Mouse (Mus musculus): ENCODE data around the gene Palld. TPM values are rescaled to one million over a fixed set of nuclear protein-coding genes. Genes with fewer than 3 reads are reported as not detected.
A peak's percentile ranks its signal among the peaks of the same experiment; 100 is the strongest.

Palld gene
- polyA plus RNA-seq, 1 experiment = 13.4 TPM

DNA sequence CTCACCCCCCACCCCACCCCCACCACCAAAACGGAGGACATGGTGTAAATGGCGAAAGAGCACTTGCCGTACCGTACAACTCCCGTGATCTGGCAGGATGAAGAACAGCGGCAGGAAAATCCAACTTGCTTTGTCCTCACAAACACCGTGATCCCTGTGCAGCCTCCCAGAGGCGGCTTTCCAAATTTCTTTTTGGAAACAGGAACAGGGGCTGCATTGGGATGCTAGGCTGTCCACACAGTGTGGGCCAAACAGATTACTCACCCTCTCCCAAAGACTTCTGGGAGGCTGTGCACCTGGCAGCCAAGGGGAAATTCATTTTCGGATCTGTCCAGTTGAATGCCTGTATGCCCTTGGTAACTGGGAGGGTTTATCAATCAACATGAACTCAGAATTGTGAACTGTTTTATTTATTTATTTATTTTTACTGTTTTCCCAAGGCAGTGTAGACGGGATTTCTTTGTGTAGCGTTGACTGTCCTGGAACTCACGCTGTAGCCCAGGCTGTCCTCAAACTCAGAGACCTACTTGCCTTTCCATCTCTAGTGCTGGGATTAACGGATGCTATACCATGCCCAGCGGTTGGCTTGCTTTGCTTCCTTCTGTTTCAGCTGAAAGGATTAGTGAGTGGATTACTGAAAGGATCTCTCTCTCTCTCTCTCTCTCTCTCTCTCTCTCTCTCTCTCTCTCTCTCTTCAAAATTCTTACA, 422.1 kb downstream of the Palld start:
- WGBS = 92% methylated on average over 14 of the region's 14 CpGs
- no peak for TF ChIP-seq POLR2A (IDR thresholded peaks at IDR 0.05; ENCODE audit: low read depth, low read length)
- TF ChIP-seq CTCF (IDR thresholded peaks at IDR 0.05; ENCODE audit: extremely low read depth, insufficient read depth, insufficient read length, insufficient replicate concordance) = no peak
- Histone ChIP-seq H3K27me3 (ENCODE audit: control insufficient read depth, insufficient read depth, low read length) (no peaks in the 10 kb centered on the region), H3K36me3 (ENCODE audit: control insufficient read depth, insufficient read depth, low read length) (no peaks in the 10 kb centered on the region), H3K4me1 (ENCODE audit: control insufficient read depth, insufficient read depth, insufficient read length) (no peaks in the 10 kb centered on the region), H3K27ac (ENCODE audit: insufficient read depth, low read length) (no peak overlapping the region), H3K4me3 (ENCODE audit: extremely low read depth, insufficient read depth, insufficient read length) (no peak overlapping the region)
- DNase-seq (ENCODE audit: low read depth in 1 of 2, low spot score in 2 of 2) = no peak

DNA sequence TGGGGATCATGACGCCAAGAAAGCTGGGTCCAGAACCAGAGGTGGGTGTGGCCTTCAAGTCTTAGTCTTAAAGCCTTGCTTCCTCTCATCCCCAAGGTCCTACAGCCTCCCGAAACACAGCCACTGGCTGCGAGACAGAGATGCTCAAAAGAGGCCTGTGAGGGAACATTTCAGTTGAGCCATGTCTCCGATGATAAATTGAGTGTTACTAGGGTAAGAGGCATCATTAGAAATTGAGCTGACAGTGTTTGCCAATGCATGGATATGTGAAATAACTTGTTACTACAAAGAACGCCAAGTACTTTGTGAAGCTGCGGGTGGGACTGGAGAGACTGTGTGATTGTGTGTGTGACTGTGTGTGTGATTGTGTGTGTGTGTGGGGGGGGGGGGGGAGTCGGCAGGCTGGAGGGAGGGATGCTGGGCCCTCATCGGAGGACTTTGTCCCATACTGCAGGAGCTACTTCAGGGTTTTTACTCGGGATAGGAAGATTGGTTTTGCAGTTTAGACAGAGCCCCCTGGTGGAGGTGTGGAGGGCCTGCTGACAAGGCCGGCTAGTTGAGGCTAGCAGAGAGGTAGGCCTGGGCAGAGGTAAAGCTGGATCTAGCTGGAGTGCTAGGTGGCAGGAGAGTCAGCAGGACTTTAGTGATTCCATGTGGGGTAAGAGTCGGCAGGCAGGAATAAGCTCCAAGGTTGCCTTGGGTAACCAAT, 422.8 kb downstream of the Palld start:
- Histone ChIP-seq H3K27me3 (ENCODE audit: control insufficient read depth, insufficient read depth, low read length) (no peaks in the 10 kb centered on the region), H3K27ac (ENCODE audit: insufficient read depth, low read length) (no peak overlapping the region), H3K36me3 (ENCODE audit: control insufficient read depth, insufficient read depth, low read length) (no peaks in the 10 kb centered on the region), H3K4me3 (ENCODE audit: extremely low read depth, insufficient read depth, insufficient read length) (no peak overlapping the region), H3K4me1 (ENCODE audit: control insufficient read depth, insufficient read depth, insufficient read length) (no peaks in the 10 kb centered on the region)
- TF ChIP-seq POLR2A (IDR thresholded peaks at IDR 0.05; ENCODE audit: low read depth, low read length) (no peak), CTCF (IDR thresholded peaks at IDR 0.05; ENCODE audit: extremely low read depth, insufficient read depth, insufficient read length, insufficient replicate concordance) (peak; percentile 50; the same call in 1 of the 2 replicates)
- DNase-seq (ENCODE audit: low read depth in 1 of 2, low spot score in 2 of 2) = peak in 1 of 2 experiments; percentile 30
- 54% methylated on average over 11 of the region's 11 CpGs for WGBS

DNA sequence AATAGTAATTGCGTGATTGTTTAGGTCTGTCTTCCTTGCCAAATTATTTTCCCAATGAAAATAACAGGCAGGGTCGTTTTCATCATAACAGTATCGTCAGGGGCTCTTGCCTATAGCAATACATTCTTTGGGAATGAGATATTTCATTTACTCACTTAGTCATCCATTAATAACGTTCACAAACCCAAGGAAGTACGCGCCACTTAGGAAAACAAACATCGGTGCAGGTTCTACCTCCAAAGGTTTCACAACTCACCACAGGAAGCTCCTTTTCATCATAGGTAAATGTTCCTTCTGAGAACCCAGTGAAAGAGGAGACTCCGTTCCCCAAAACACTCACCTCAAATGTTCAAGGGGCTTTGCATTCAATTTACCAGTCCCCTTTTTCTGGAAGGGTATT, 423.7 kb downstream of the Palld start:
- no peak overlapping the region for H3K4me3 ChIP-seq (ENCODE audit: extremely low read depth, insufficient read depth, insufficient read length)
- no peaks in the 10 kb centered on the region for H3K27me3 ChIP-seq (ENCODE audit: control insufficient read depth, insufficient read depth, low read length)
- H3K27ac ChIP-seq (ENCODE audit: insufficient read depth, low read length) = no peak overlapping the region
- TF ChIP-seq CTCF (IDR thresholded peaks at IDR 0.05; ENCODE audit: extremely low read depth, insufficient read depth, insufficient read length, insufficient replicate concordance) (no peak), POLR2A (IDR thresholded peaks at IDR 0.05; ENCODE audit: low read depth, low read length) (no peak)
- no peaks in the 10 kb centered on the region for H3K4me1 ChIP-seq (ENCODE audit: control insufficient read depth, insufficient read depth, insufficient read length)
- no peak for DNase-seq (ENCODE audit: low read depth in 1 of 2, low spot score in 2 of 2)
- WGBS = 81% methylated on average over 8 of the region's 8 CpGs
- H3K36me3 ChIP-seq (ENCODE audit: control insufficient read depth, insufficient read depth, low read length) = no peaks in the 10 kb centered on the region

DNA sequence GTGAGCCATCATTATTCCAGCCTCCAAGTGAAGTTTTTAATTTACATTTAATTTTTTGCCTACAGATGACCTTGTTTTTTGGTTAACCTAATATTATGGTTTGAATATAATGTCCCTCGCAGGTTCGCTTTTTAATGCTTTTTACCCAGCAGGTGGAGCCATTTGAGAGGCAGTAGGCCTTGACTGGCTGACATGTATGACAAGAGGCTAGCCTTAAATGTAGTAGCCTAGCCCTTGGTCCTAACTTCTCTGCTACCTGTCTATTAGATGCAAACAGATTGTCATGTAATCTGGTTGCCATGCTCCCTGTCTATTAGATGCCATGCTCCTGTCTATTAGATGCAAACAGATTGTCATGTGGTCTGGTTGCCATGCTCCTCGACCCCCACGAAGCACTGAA, 424.3 kb downstream of the Palld start:
- 87% methylated on average over 4 of the region's 4 CpGs for WGBS
- no peak overlapping the region for H3K27ac ChIP-seq (ENCODE audit: insufficient read depth, low read length)
- H3K36me3 ChIP-seq (ENCODE audit: control insufficient read depth, insufficient read depth, low read length) = no peaks in the 10 kb centered on the region
- no peak for TF ChIP-seq CTCF (IDR thresholded peaks at IDR 0.05; ENCODE audit: extremely low read depth, insufficient read depth, insufficient read length, insufficient replicate concordance)
- H3K27me3 ChIP-seq (ENCODE audit: control insufficient read depth, insufficient read depth, low read length) = no peaks in the 10 kb centered on the region
- no peak for DNase-seq (ENCODE audit: low read depth in 1 of 2, low spot score in 2 of 2)
- no peaks in the 10 kb centered on the region for H3K4me1 ChIP-seq (ENCODE audit: control insufficient read depth, insufficient read depth, insufficient read length)
- no peak overlapping the region for H3K4me3 ChIP-seq (ENCODE audit: extremely low read depth, insufficient read depth, insufficient read length)

DNA sequence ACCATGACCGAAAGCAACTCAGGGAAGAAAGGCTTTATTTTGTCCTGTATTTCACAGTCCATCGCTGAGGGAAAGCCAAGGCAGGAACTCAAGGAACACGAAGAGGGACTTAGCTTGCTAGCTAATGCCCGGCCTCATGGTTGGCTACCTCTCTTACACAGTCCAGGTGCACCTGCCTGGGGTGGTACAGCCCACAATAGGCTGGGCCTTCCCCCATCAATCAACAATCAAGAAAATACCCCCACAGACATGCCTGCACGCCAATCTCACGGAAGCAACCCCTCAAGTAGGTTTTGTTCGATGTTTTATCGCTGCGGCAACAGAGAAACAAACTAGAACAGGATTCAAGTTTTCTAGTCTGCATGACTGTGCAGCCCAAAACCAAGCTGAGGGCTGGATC, 426.3 kb downstream of the Palld start:
- 83% methylated on average over 9 of the region's 9 CpGs for WGBS
- H3K27me3 ChIP-seq (ENCODE audit: control insufficient read depth, insufficient read depth, low read length) = no peaks in the 10 kb centered on the region
- H3K27ac ChIP-seq (ENCODE audit: insufficient read depth, low read length) = no peak overlapping the region
- no peaks in the 10 kb centered on the region for H3K36me3 ChIP-seq (ENCODE audit: control insufficient read depth, insufficient read depth, low read length)
- H3K4me1 ChIP-seq (ENCODE audit: control insufficient read depth, insufficient read depth, insufficient read length) = no peaks in the 10 kb centered on the region
- no peak overlapping the region for H3K4me3 ChIP-seq (ENCODE audit: extremely low read depth, insufficient read depth, insufficient read length)
- no peak for DNase-seq (ENCODE audit: low read depth in 1 of 2, low spot score in 2 of 2)
- TF ChIP-seq CTCF (IDR thresholded peaks at IDR 0.05; ENCODE audit: extremely low read depth, insufficient read depth, insufficient read length, insufficient replicate concordance) (no peak), POLR2A (IDR thresholded peaks at IDR 0.05; ENCODE audit: low read depth, low read length) (no peak)

DNA sequence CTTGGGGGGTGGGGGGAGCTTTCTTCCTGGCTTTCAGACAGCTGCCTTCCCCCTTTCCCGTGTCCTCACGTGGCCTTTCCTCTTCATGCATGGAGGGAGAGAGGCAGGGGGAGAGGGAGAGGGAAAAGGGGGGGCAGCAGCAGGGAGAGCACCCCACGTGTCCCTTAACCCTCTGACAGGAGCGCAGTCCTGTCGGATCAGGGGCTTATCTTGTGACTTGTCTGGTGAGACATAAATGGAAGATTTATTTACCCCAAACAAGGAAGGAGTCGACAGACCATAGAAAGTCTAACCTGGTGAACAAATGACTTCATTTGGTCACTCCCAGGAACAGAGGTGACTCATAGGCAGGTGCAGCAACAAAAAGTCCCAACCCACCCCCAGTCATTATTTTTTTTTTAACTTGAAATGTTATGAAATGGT, 427.2 kb downstream of the Palld start:
- H3K4me3 ChIP-seq (ENCODE audit: extremely low read depth, insufficient read depth, insufficient read length) = no peak overlapping the region
- no peak overlapping the region for H3K27ac ChIP-seq (ENCODE audit: insufficient read depth, low read length)
- 63% methylated on average over 6 of the region's 6 CpGs for WGBS
- no peak for DNase-seq (ENCODE audit: low read depth in 1 of 2, low spot score in 2 of 2)
- TF ChIP-seq CTCF (IDR thresholded peaks at IDR 0.05; ENCODE audit: extremely low read depth, insufficient read depth, insufficient read length, insufficient replicate concordance) (no peak), POLR2A (IDR thresholded peaks at IDR 0.05; ENCODE audit: low read depth, low read length) (no peak)
- no peaks in the 10 kb centered on the region for H3K4me1 ChIP-seq (ENCODE audit: control insufficient read depth, insufficient read depth, insufficient read length)
- no peaks in the 10 kb centered on the region for H3K36me3 ChIP-seq (ENCODE audit: control insufficient read depth, insufficient read depth, low read length)
- H3K27me3 ChIP-seq (ENCODE audit: control insufficient read depth, insufficient read depth, low read length) = no peaks in the 10 kb centered on the region

DNA sequence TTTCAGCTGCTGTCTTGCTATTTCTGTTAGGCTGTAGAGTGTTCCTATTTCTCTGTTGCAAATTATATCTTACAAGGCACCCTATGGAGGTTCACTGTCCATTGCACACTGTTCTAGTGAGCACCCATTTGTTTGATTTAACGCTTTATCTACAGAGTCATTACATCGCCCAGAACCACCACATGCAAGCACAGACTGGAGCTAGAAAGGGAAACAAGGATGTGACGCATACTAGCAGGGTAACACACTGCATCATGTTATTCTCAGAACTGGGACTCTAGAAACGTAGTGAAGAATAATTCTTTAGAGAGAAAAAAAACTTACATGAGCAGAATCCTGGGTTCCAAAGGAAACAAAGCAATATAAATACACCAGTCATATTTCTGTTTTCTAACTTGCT, 432.3 kb downstream of the Palld start:
- Histone ChIP-seq H3K4me3 (ENCODE audit: extremely low read depth, insufficient read depth, insufficient read length) (no peak overlapping the region), H3K4me1 (ENCODE audit: control insufficient read depth, insufficient read depth, insufficient read length) (no peaks in the 10 kb centered on the region), H3K27ac (ENCODE audit: insufficient read depth, low read length) (no peak overlapping the region), H3K36me3 (ENCODE audit: control insufficient read depth, insufficient read depth, low read length) (no peaks in the 10 kb centered on the region), H3K27me3 (ENCODE audit: control insufficient read depth, insufficient read depth, low read length) (no peaks in the 10 kb centered on the region)
- DNase-seq (ENCODE audit: low read depth in 1 of 2, low spot score in 2 of 2) = no peak
- TF ChIP-seq POLR2A (IDR thresholded peaks at IDR 0.05; ENCODE audit: low read depth, low read length) = no peak
- no peak for TF ChIP-seq CTCF (IDR thresholded peaks at IDR 0.05; ENCODE audit: extremely low read depth, insufficient read depth, insufficient read length, insufficient replicate concordance)
- 88% methylated on average over 4 of the region's 4 CpGs for WGBS

Measured in spleen, adult 2 months (tissue).